Mouse (Mus musculus): ENCODE measurements around the gene Spock3.
"Not testable (repeated sequence)": the region's sequence is repeated elsewhere in the genome, so short reads cannot be mapped to it uniquely, and the experiment has no call there.

Gene Spock3

GRCm38 (mm10) chr8:62950709-62951108 is at the start of gene Spock3:
TSS of gene Spock3 (plus strand) at chr8:62951009.
- DNase-seq (ENCODE audit: low read depth) = no peak

- no peak for DNase-seq (ENCODE audit: low read depth)
Observed at GRCm38 (mm10) chr8:62951173-62952134, 645 bp downstream of the Spock3 start.

DNA sequence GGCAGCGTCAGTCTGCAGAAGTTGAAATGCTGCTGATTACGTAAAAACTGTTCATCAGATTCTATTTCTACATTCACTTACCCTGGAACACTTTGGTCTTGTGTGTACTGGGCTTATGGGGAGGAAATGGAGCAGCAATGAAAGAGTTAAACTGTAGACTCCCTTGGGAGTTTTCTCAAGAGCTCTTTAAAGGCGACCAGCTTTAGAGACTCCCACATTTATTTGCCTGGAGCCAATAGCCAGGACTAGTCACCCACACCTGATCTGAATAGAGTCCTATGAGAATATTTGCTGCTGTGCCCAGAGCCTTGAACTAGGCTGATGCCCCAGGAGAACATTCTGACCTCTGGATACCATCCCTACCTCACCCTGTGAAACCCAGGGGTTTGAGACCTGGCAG is 1.7 kb downstream of the Spock3 start:
- no peak for DNase-seq (ENCODE audit: low read depth)

GRCm38 (mm10) chr8:62962608-62963007 is 11.8 kb downstream of the Spock3 start:
- no peak for DNase-seq (ENCODE audit: low read depth)

GRCm38 (mm10) chr8:62969802-62970372 is 19.1 kb downstream of the Spock3 start:
- DNase-seq (ENCODE audit: low read depth) = no peak

GRCm38 (mm10) chr8:63088984-63089383 is 138.2 kb downstream of the Spock3 start:
- no peak for DNase-seq (ENCODE audit: low read depth)

- DNase-seq (ENCODE audit: low read depth) = no peak
Observed at GRCm38 (mm10) chr8:63098200-63098599, 147.4 kb downstream of the Spock3 start.

- no peak for DNase-seq (ENCODE audit: low read depth)
Observed at GRCm38 (mm10) chr8:63109761-63110160, 159.0 kb downstream of the Spock3 start.

- DNase-seq (ENCODE audit: low read depth) = no peak
Observed at GRCm38 (mm10) chr8:63112919-63113318, 162.1 kb downstream of the Spock3 start.

DNA sequence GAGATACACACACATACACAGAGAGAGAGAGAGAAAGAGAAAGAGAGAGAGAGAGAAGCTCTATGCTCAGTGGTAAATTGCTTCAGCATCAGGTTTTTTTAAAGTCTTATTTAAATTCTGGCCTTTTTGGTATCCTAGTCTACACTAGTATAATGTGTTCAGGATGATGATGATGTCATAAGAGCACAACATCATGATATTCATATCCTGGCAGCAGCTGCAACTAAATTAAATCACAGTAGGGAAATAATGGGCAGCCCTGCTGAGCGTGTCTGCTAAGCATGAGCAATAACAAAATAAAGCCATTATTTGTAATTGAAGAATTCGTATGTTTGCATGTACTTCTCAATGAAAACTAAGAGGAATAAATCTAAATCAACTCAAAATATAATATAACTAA is 169.7 kb downstream of the Spock3 start:
- no peak for DNase-seq (ENCODE audit: low read depth)

GRCm38 (mm10) chr8:63135406-63135805 is 184.6 kb downstream of the Spock3 start:
- no peak for DNase-seq (ENCODE audit: low read depth)

DNA sequence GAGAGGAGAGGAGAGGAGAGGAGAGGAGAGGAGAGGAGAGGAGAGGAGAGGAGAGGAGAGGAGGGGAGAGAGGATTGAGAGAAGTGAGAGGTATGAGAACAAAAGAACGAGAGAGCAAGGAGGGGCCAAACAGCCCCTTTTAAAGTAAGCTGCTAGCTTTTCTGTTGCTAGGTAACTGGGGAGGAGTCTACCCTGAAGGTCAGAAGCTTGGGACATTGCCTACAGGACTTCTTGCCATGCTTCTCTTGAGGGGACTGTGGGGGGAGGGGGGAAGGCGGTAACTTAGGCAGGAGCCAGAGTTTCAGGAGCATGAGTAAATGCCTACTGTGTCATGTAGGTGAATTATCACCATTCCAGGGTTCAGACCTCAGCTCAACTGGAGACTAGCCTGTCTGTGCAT is 213.1 kb downstream of the Spock3 start:
- DNase-seq (ENCODE audit: low read depth) = not testable (repeated sequence)

DNA sequence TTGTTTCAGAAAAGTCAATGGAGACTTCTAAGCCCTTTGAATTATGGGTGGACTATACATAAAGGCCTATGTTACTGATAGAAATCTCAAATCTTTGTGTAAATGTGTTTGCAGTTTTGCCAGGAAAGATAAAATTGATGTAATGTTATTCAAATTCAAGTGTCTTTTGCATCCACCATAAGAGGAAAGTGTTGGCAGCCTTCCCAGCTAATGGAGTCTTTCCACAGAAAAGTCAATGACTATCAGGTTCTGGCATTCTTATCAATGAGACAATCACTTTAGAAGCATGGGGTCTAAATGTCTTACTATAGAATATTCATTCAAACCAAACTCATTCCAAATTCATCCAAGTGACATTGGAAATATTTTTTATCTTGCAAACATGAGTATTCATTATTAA is 214.5 kb downstream of the Spock3 start:
- no peak for DNase-seq (ENCODE audit: low read depth)

DNA sequence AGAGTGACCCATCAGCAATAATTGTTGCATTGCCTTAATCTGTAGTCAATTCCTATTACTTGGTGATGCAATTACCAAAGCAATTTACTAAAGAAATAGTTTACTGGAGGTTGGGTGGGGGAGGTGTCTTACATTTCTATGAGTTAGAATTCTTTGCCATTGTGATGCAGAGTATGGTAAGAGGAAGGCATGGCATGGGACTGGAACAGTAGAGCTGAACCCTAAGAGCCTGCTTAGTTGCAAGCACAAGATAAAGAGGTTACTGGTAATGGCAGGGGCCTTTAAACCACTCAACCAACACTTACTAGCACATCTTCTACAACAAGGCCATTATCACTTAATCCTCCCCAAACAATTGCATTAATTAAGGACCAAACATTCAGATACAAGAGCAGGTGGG is 219.1 kb downstream of the Spock3 start:
- DNase-seq (ENCODE audit: low read depth) = no peak

- DNase-seq (ENCODE audit: low read depth) = no peak
Observed at GRCm38 (mm10) chr8:63181272-63181671, 230.5 kb downstream of the Spock3 start.

GRCm38 (mm10) chr8:63258812-63259385 is 308.1 kb downstream of the Spock3 start:
- DNase-seq (ENCODE audit: low read depth) = no peak

GRCm38 (mm10) chr8:63262516-63262915 is 311.7 kb downstream of the Spock3 start:
- DNase-seq (ENCODE audit: low read depth) = no peak

DNA sequence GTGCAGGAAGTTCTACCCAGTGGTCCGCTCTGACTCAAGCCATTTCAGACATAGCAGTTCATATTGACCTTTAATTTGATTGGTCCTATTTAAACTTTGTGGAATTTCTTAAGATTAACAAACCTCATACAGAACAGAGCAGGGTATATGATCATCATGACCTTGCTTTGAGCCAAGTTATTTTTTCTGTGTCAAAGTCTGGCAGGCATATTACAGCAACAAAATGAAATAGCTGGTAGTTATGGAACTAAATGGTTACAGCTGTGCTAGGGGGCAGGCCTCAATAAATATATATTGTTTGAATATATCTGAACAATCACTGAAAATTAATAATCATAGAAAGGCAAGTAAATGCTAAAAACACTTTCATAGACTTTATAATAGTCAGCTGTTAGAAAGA is 384.6 kb downstream of the Spock3 start:
- DNase-seq (ENCODE audit: low read depth) = no peak

GRCm38 (mm10) chr8:63368580-63368979 is 417.8 kb downstream of the Spock3 start:
- DNase-seq (ENCODE audit: low read depth) = no peak

GRCm38 (mm10) chr8:63397659-63398058 is 446.9 kb downstream of the Spock3 start:
- DNase-seq (ENCODE audit: low read depth) = no peak
